Mouse (Mus musculus): Measurements from ENCODE around the gene Vmn1r56.
"Not testable (repeated sequence)": the region's sequence is repeated elsewhere in the genome, so short reads cannot be mapped to it uniquely, and the experiment has no call there.

The Vmn1r56 gene

GRCm38 (mm10) chr7:5196647-5197046, at the start of gene Vmn1r56:
Gene Vmn1r56 (minus strand): TSS chr7:5196747.
- DNase-seq (ENCODE audit: extremely low read depth, low read depth, low spot score): not testable (repeated sequence)

- not testable (repeated sequence) for DNase-seq (ENCODE audit: extremely low read depth, low read depth, low spot score)
These were observed 21.6 kb upstream of the Vmn1r56 start, which contains the start of gene Vmn1r57 for GRCm38 (mm10) chr7:5218193-5218592. Gene Vmn1r57 (plus strand): TSS chr7:5218493.

DNA sequence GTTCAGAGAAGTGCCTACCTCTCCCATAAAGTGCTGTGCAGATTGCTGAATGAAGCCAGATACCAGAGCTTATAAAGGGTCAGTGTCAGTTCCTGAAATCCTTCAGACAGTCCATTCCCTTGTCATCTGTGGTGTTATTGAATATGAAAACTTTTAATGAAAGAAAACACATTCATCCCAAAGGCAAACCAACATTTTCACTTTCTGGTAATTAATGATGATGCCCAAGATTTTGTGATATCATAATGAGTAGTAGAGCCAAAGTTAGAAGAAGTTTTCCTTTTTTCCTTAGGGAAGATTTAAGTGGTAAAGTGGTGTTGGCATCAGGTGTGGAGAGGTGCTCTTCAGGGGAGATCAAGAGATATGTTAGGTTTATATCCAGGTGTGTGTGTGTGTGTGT, 47.0 kb downstream of the Vmn1r56 start, which contains the start of gene Vmn1r55:
Gene Vmn1r55 (minus strand): TSS at position 101 of the 400 bp plus-strand sequence.
- DNase-seq (ENCODE audit: extremely low read depth, low read depth, low spot score): not testable (repeated sequence)

Measured in fat pad, adult 2 months (tissue).